Mouse (Mus musculus): ENCODE measurements around the gene Relch. TPM values are rescaled to one million over a fixed set of nuclear protein-coding genes. Genes with fewer than 3 reads are reported as not detected.
"Not testable (repeated sequence)": the region's sequence is repeated elsewhere in the genome, so short reads cannot be mapped to it uniquely, and the experiment has no call there.

The Relch gene
- polyA plus RNA-seq, 1 experiment from 2014 or later, result 39.8 TPM

- WGBS, result 93% methylated on average over 3 of the region's 3 CpGs
- no peak for ATAC-seq (ENCODE audit: low FRiP score)
These were observed 21.8 kb downstream of the Relch start for GRCm38 (mm10) chr1:105685501-105685900.

DNA sequence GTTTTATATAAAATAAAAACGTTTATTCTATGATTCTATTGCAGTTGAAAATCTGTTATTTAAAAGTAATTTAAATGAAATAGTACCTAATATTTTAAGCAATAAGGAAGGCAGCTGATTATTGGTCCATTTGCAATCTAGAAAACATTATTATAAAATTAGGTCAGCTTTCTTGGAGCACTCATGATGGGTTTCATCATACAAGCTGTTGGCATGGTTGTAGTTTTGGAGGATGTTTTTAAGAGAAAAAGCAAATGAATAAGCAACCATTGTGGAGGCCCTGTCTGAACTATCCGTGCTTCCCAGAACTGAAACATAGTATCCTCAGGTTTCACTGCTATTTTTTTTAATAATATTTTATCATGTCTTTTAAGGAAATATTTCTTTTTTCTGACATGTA is 31.9 kb downstream of the Relch start:
- WGBS, result 87% methylated on average over 2 of the region's 2 CpGs
- Histone ChIP-seq H3K4me3 (replicated peaks) (no peak overlapping the region), H3K9ac (replicated peaks) (no peak overlapping the region), H3K4me2 (no peak overlapping the region), H3K27me3 (replicated peaks) (no peaks in the 10 kb centered on the region), H3K27ac (replicated peaks) (no peak overlapping the region), H3K9me3 (replicated peaks) (no peaks in the 10 kb centered on the region), H3K4me1 (no peaks in the 10 kb centered on the region), H3K36me3 (0 out of 2 replicates have a peak, but pooled peaks cover 6% of the 10 kb centered on the region)
- no peak for ATAC-seq (ENCODE audit: low FRiP score)

More at GRCm38 (mm10) chr1:105685501-105685900, 21.8 kb downstream of the Relch start:
- H3K4me2 ChIP-seq, result no peak overlapping the region
- no peak overlapping the region for H3K4me3 ChIP-seq (replicated peaks)
- no peaks in the 10 kb centered on the region for H3K9me3 ChIP-seq (replicated peaks)
- H3K9ac ChIP-seq (replicated peaks), result no peak overlapping the region
- H3K27me3 ChIP-seq (replicated peaks), result no peaks in the 10 kb centered on the region
- H3K4me1 ChIP-seq, result no peaks in the 10 kb centered on the region
- 0 out of 2 replicates have a peak, but pooled peaks cover 5% of the 10 kb centered on the region for H3K36me3 ChIP-seq
- H3K27ac ChIP-seq (replicated peaks), result no peak overlapping the region

- WGBS, result 91% methylated on average over 4 of the region's 4 CpGs
These were observed 37.4 kb downstream of the Relch start for GRCm38 (mm10) chr1:105700984-105701530.

GRCm38 (mm10) chr1:105709415-105709814 is 45.8 kb downstream of the Relch start:
- H3K4me2 ChIP-seq, result no peak overlapping the region
- H3K27me3 ChIP-seq (replicated peaks), result no peaks in the 10 kb centered on the region
- no peak for ATAC-seq (ENCODE audit: low FRiP score)
- no peaks in the 10 kb centered on the region for H3K4me1 ChIP-seq
- H3K36me3 ChIP-seq, result peaks cover 24% of the 10 kb centered on the region
- no peaks in the 10 kb centered on the region for H3K9me3 ChIP-seq (replicated peaks)
- WGBS, result 90% methylated on average over 2 of the region's 2 CpGs
- no peak overlapping the region for H3K4me3 ChIP-seq (replicated peaks)
- no peak overlapping the region for H3K27ac ChIP-seq (replicated peaks)
- no peak overlapping the region for H3K9ac ChIP-seq (replicated peaks)

More at GRCm38 (mm10) chr1:105700984-105701530, 37.4 kb downstream of the Relch start:
- Histone ChIP-seq H3K36me3 (peaks cover 4% of the 10 kb centered on the region; the same call in 1 of the 2 replicates), H3K27me3 (replicated peaks) (no peaks in the 10 kb centered on the region), H3K4me2 (no peak overlapping the region), H3K4me3 (replicated peaks) (no peak overlapping the region), H3K9ac (replicated peaks) (no peak overlapping the region), H3K9me3 (replicated peaks) (no peaks in the 10 kb centered on the region), H3K4me1 (no peaks in the 10 kb centered on the region), H3K27ac (replicated peaks) (no peak overlapping the region)
- no peak for ATAC-seq (ENCODE audit: low FRiP score)

GRCm38 (mm10) chr1:105711227-105711626 is 47.6 kb downstream of the Relch start:
- WGBS, result 41% methylated on average over 1 of the region's 1 CpGs
- no peak for ATAC-seq (ENCODE audit: low FRiP score)
- peaks cover 26% of the 10 kb centered on the region for H3K36me3 ChIP-seq
- no peak overlapping the region for H3K27ac ChIP-seq (replicated peaks)
- H3K9ac ChIP-seq (replicated peaks), result no peak overlapping the region
- no peak overlapping the region for H3K4me3 ChIP-seq (replicated peaks)
- H3K4me2 ChIP-seq, result no peak overlapping the region
- no peaks in the 10 kb centered on the region for H3K27me3 ChIP-seq (replicated peaks)
- no peaks in the 10 kb centered on the region for H3K4me1 ChIP-seq
- no peaks in the 10 kb centered on the region for H3K9me3 ChIP-seq (replicated peaks)

DNA sequence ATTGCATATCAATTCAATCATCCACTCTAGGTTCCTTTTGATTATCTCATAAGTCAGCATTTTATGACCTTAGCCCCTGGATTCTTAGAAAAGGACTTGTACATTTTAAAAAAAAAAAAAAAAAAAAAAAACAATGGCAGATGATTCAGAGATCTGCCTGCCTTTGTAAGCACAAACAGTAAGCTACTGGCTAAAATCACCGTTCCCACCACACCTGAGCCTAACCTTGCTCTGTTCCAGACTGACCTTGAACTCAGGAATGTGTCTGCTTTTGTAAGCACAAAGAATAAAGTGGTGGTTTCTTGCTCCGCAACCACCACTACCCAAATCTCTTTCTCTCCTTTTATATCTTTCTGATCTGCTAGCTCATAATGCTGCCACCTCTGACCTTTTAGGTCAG is 49.2 kb downstream of the Relch start:
- H3K4me3 ChIP-seq (replicated peaks), result no peak overlapping the region
- no peaks in the 10 kb centered on the region for H3K9me3 ChIP-seq (replicated peaks)
- H3K27ac ChIP-seq (replicated peaks), result no peak overlapping the region
- no peak overlapping the region for H3K4me2 ChIP-seq
- peaks cover 22% of the 10 kb centered on the region for H3K36me3 ChIP-seq
- H3K27me3 ChIP-seq (replicated peaks), result no peaks in the 10 kb centered on the region
- no peak for ATAC-seq (ENCODE audit: low FRiP score)
- no peak overlapping the region for H3K9ac ChIP-seq (replicated peaks)
- no peaks in the 10 kb centered on the region for H3K4me1 ChIP-seq
- 92% methylated on average over 2 of the region's 2 CpGs for WGBS

DNA sequence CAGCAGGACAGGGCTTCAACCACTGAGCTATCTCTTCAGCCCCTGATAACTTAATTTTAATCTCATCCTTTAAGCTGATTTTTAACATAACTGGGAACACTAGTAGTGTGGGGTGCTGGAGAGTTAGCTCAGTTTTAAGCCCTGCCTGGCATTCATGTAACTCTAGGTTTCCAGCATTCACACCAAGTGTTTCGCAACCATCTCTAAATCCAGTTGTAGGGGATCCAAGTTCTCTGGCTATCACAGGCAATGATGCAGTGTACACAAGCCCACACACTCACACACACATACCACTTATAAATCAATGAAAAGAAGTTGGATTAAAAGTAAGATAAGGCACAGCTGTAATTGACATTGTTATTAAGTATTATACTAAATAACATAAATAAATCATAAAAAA is 54.7 kb downstream of the Relch start:
- Histone ChIP-seq H3K9me3 (replicated peaks) (no peaks in the 10 kb centered on the region), H3K4me2 (no peak overlapping the region), H3K4me1 (no peaks in the 10 kb centered on the region), H3K9ac (replicated peaks) (no peak overlapping the region), H3K36me3 (peaks cover 26% of the 10 kb centered on the region), H3K4me3 (replicated peaks) (no peak overlapping the region), H3K27ac (replicated peaks) (no peak overlapping the region), H3K27me3 (replicated peaks) (no peaks in the 10 kb centered on the region)
- WGBS, result 97% methylated on average over 1 of the region's 1 CpGs
- ATAC-seq (ENCODE audit: low FRiP score), result no peak

DNA sequence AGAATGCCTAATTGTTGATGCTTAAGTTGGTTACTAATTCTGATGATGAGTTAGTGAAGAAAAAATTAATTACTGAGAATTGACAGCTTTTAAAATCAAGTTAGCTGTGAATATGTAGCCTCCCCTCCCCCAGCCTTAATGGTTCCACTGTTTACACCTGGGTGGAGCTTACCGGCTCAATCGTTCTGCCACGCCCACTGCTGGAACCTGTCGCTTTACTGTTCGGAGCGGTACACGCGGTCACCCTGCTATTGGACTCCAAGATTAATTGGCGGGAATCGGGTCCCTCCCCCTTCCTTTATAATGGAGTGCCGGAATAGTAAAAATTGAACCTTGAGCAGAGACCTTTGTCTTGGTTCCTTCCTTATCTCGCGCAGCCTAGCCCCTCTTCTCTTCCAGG is 65.6 kb downstream of the Relch start:
- H3K9ac ChIP-seq (replicated peaks); ATAC-seq (ENCODE audit: low FRiP score); H3K4me2 ChIP-seq; H3K4me3 ChIP-seq (replicated peaks); H3K27me3 ChIP-seq (replicated peaks); H3K4me1 ChIP-seq; H3K9me3 ChIP-seq (replicated peaks); H3K27ac ChIP-seq (replicated peaks): not testable (repeated sequence)
- H3K36me3 ChIP-seq, result peaks cover 26% of the 10 kb centered on the region
- WGBS, result 92% methylated on average over 13 of the region's 13 CpGs

- no peak for ATAC-seq (ENCODE audit: low FRiP score)
- Histone ChIP-seq H3K4me1 (no peaks in the 10 kb centered on the region), H3K4me2 (no peak overlapping the region), H3K27me3 (replicated peaks) (no peaks in the 10 kb centered on the region), H3K36me3 (peaks cover 19% of the 10 kb centered on the region; the same call in 1 of the 2 replicates), H3K27ac (replicated peaks) (no peak overlapping the region), H3K9me3 (replicated peaks) (no peaks in the 10 kb centered on the region), H3K9ac (replicated peaks) (no peak overlapping the region), H3K4me3 (replicated peaks) (no peak overlapping the region)
- WGBS, result 77% methylated on average over 3 of the region's 3 CpGs
These were observed 71.7 kb downstream of the Relch start for GRCm38 (mm10) chr1:105735318-105735717.

- Histone ChIP-seq H3K9me3 (replicated peaks) (no peaks in the 10 kb centered on the region), H3K27me3 (replicated peaks) (no peaks in the 10 kb centered on the region), H3K36me3 (peaks cover 31% of the 10 kb centered on the region), H3K9ac (replicated peaks) (no peak overlapping the region), H3K4me2 (no peak overlapping the region), H3K4me3 (replicated peaks) (no peak overlapping the region), H3K4me1 (no peaks in the 10 kb centered on the region), H3K27ac (replicated peaks) (no peak overlapping the region)
- no peak for ATAC-seq (ENCODE audit: low FRiP score)
- WGBS, result 91% methylated on average over 6 of the region's 6 CpGs
These were observed 74.7 kb downstream of the Relch start for GRCm38 (mm10) chr1:105738334-105738733.

GRCm38 (mm10) chr1:105739493-105739892 is 75.8 kb downstream of the Relch start:
- H3K9me3 ChIP-seq (replicated peaks), result no peaks in the 10 kb centered on the region
- peaks cover 38% of the 10 kb centered on the region for H3K36me3 ChIP-seq
- H3K9ac ChIP-seq (replicated peaks), result no peak overlapping the region
- H3K27me3 ChIP-seq (replicated peaks), result no peaks in the 10 kb centered on the region
- no peak overlapping the region for H3K27ac ChIP-seq (replicated peaks)
- H3K4me3 ChIP-seq (replicated peaks), result no peak overlapping the region
- no peak for ATAC-seq (ENCODE audit: low FRiP score)
- H3K4me2 ChIP-seq, result no peak overlapping the region
- H3K4me1 ChIP-seq, result no peaks in the 10 kb centered on the region

DNA sequence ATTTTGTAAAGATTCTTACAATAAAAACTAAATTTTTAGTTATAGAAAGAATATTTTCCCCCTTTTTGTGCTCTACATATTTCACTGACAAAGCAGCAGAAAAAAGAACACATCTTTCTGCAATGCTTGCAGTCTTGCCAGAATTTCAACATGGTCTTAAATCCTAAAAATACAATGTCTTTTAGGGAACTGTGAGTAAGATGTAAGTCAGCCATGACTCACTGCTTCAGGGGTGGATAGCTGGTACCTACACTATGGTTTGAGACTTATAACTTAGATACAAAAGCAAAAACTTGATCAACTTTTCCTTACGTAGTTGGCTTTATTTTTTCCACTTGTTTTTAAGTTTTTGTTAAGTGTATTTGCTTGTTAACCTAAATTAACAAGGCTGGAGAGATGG is 78.8 kb downstream of the Relch start:
- Histone ChIP-seq H3K9ac (replicated peaks) (no peak overlapping the region), H3K9me3 (replicated peaks) (no peaks in the 10 kb centered on the region), H3K4me2 (no peak overlapping the region), H3K4me3 (replicated peaks) (no peak overlapping the region), H3K4me1 (no peaks in the 10 kb centered on the region), H3K36me3 (peaks cover 41% of the 10 kb centered on the region), H3K27me3 (replicated peaks) (no peaks in the 10 kb centered on the region), H3K27ac (replicated peaks) (no peak overlapping the region)
- 90% methylated on average over 1 of the region's 1 CpGs for WGBS
- ATAC-seq (ENCODE audit: low FRiP score), result no peak

Data from neural tube, embryonic 15.5 days (tissue).